Mouse (Mus musculus): ENCODE results near the gene Rbm5.
A peak's percentile ranks its signal among the peaks of the same experiment; 100 is the strongest.

Rbm5 gene

GRCm38 (mm10) chr9:107716951-107717350 lies 53.8 kb downstream of the Rbm5 start:
- Histone ChIP-seq H3K36me3 (ENCODE audit: control insufficient read depth, insufficient read depth, low read length, poor library complexity, severe bottlenecking) (no peaks in the 10 kb centered on the region), H3K27me3 (ENCODE audit: control insufficient read depth, insufficient read depth, low read length, poor library complexity, severe bottlenecking) (no peaks in the 10 kb centered on the region)
- DNase-seq (ENCODE audit: low read depth, low spot score), result no peak

- Histone ChIP-seq H3K36me3 (ENCODE audit: control insufficient read depth, insufficient read depth, low read length, poor library complexity, severe bottlenecking) (no peaks in the 10 kb centered on the region), H3K27me3 (ENCODE audit: control insufficient read depth, insufficient read depth, low read length, poor library complexity, severe bottlenecking) (no peaks in the 10 kb centered on the region)
- DNase-seq (ENCODE audit: low read depth, low spot score), result no peak
Measured at GRCm38 (mm10) chr9:107715632-107716031, 55.2 kb downstream of the Rbm5 start.

- no peaks in the 10 kb centered on the region for H3K27me3 ChIP-seq (ENCODE audit: control insufficient read depth, insufficient read depth, low read length, poor library complexity, severe bottlenecking)
- no peak for DNase-seq (ENCODE audit: low read depth, low spot score)
- H3K36me3 ChIP-seq (ENCODE audit: control insufficient read depth, insufficient read depth, low read length, poor library complexity, severe bottlenecking), result no peaks in the 10 kb centered on the region
Measured at GRCm38 (mm10) chr9:107714221-107714952, 56.4 kb downstream of the Rbm5 start.

- Histone ChIP-seq H3K36me3 (ENCODE audit: control insufficient read depth, insufficient read depth, low read length, poor library complexity, severe bottlenecking) (no peaks in the 10 kb centered on the region), H3K27me3 (ENCODE audit: control insufficient read depth, insufficient read depth, low read length, poor library complexity, severe bottlenecking) (no peaks in the 10 kb centered on the region)
- DNase-seq (ENCODE audit: low read depth, low spot score), result peak; percentile 70
Measured at GRCm38 (mm10) chr9:107709697-107710483, 60.9 kb downstream of the Rbm5 start, which contains the start of gene Sema3f. Gene Sema3f (minus strand): TSS chr9:107710475.

- DNase-seq (ENCODE audit: low read depth, low spot score), result no peak
- Histone ChIP-seq H3K27me3 (ENCODE audit: control insufficient read depth, insufficient read depth, low read length, poor library complexity, severe bottlenecking) (no peaks in the 10 kb centered on the region), H3K36me3 (ENCODE audit: control insufficient read depth, insufficient read depth, low read length, poor library complexity, severe bottlenecking) (no peaks in the 10 kb centered on the region)
Measured at GRCm38 (mm10) chr9:107709096-107709696, 61.6 kb downstream of the Rbm5 start.

- no peak for DNase-seq (ENCODE audit: low read depth, low spot score)
- Histone ChIP-seq H3K36me3 (ENCODE audit: control insufficient read depth, insufficient read depth, low read length, poor library complexity, severe bottlenecking) (no peaks in the 10 kb centered on the region), H3K27me3 (ENCODE audit: control insufficient read depth, insufficient read depth, low read length, poor library complexity, severe bottlenecking) (no peaks in the 10 kb centered on the region)
Measured at GRCm38 (mm10) chr9:107708439-107709095, 62.2 kb downstream of the Rbm5 start.

- Histone ChIP-seq H3K27me3 (ENCODE audit: control insufficient read depth, insufficient read depth, low read length, poor library complexity, severe bottlenecking) (no peaks in the 10 kb centered on the region), H3K36me3 (ENCODE audit: control insufficient read depth, insufficient read depth, low read length, poor library complexity, severe bottlenecking) (no peaks in the 10 kb centered on the region)
- DNase-seq (ENCODE audit: low read depth, low spot score), result no peak
Measured at GRCm38 (mm10) chr9:107707701-107708438, 62.9 kb downstream of the Rbm5 start.

- no peak for DNase-seq (ENCODE audit: low read depth, low spot score)
- Histone ChIP-seq H3K27me3 (ENCODE audit: control insufficient read depth, insufficient read depth, low read length, poor library complexity, severe bottlenecking) (no peaks in the 10 kb centered on the region), H3K36me3 (ENCODE audit: control insufficient read depth, insufficient read depth, low read length, poor library complexity, severe bottlenecking) (no peaks in the 10 kb centered on the region)
Measured at GRCm38 (mm10) chr9:107706781-107707211, 64.0 kb downstream of the Rbm5 start.

- Histone ChIP-seq H3K27me3 (ENCODE audit: control insufficient read depth, insufficient read depth, low read length, poor library complexity, severe bottlenecking) (no peaks in the 10 kb centered on the region), H3K36me3 (ENCODE audit: control insufficient read depth, insufficient read depth, low read length, poor library complexity, severe bottlenecking) (no peaks in the 10 kb centered on the region)
- DNase-seq (ENCODE audit: low read depth, low spot score), result no peak
Measured at GRCm38 (mm10) chr9:107703337-107704122, 67.3 kb downstream of the Rbm5 start.

GRCm38 (mm10) chr9:107702606-107703185 lies 68.1 kb downstream of the Rbm5 start:
- Histone ChIP-seq H3K27me3 (ENCODE audit: control insufficient read depth, insufficient read depth, low read length, poor library complexity, severe bottlenecking) (no peaks in the 10 kb centered on the region), H3K36me3 (ENCODE audit: control insufficient read depth, insufficient read depth, low read length, poor library complexity, severe bottlenecking) (no peaks in the 10 kb centered on the region)
- DNase-seq (ENCODE audit: low read depth, low spot score), result no peak

- no peaks in the 10 kb centered on the region for H3K27me3 ChIP-seq (ENCODE audit: control insufficient read depth, insufficient read depth, low read length, poor library complexity, severe bottlenecking)
- H3K36me3 ChIP-seq (ENCODE audit: control insufficient read depth, insufficient read depth, low read length, poor library complexity, severe bottlenecking), result no peaks in the 10 kb centered on the region
- no peak for DNase-seq (ENCODE audit: low read depth, low spot score)
Measured at GRCm38 (mm10) chr9:107701594-107701993, 69.2 kb downstream of the Rbm5 start.

GRCm38 (mm10) chr9:107700114-107700571 lies 70.7 kb downstream of the Rbm5 start:
- no peaks in the 10 kb centered on the region for H3K27me3 ChIP-seq (ENCODE audit: control insufficient read depth, insufficient read depth, low read length, poor library complexity, severe bottlenecking)
- no peaks in the 10 kb centered on the region for H3K36me3 ChIP-seq (ENCODE audit: control insufficient read depth, insufficient read depth, low read length, poor library complexity, severe bottlenecking)
- no peak for DNase-seq (ENCODE audit: low read depth, low spot score)

GRCm38 (mm10) chr9:107699376-107699980 lies 71.3 kb downstream of the Rbm5 start:
- DNase-seq (ENCODE audit: low read depth, low spot score), result no peak
- Histone ChIP-seq H3K36me3 (ENCODE audit: control insufficient read depth, insufficient read depth, low read length, poor library complexity, severe bottlenecking) (no peaks in the 10 kb centered on the region), H3K27me3 (ENCODE audit: control insufficient read depth, insufficient read depth, low read length, poor library complexity, severe bottlenecking) (no peaks in the 10 kb centered on the region)
